Mouse (Mus musculus): ENCODE results near the gene Ano9. TPM values are rescaled to one million over a fixed set of nuclear protein-coding genes. Genes with fewer than 3 reads are reported as not detected.

Gene Ano9
- not detected for total RNA-seq (2021)
- long read RNA-seq, experiment 1: 0 reads
- long read RNA-seq, experiment 2: 0 reads

DNA sequence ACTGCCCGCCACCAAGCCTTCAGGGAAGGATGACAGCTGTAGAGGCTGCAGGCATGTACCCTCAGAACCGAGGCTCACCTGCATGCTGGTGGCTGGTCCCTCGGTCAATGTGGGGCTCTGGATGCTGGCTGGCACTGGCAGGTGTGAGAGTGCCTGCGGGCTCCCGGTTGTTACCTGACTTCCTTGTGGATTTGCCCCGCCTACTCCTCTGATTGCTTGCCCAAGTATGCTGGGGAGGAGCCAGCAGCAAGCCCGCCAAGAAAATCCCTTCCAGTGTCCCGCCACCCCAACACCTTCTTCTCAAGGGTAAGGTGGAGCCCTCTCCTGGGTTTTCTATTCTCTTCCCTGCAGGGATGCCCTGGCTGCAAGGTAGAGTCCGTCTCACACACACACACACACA is at the start of gene Ano9:
Gene Ano9 (minus strand): TSS at position 171 of the 400 bp plus-strand sequence.
- no peak for DNase-seq (ENCODE audit: low spot score in 2 of 2)

- DNase-seq (ENCODE audit: low spot score in 2 of 2): peak; percentile 18 to 42
Measured at GRCm38 (mm10) chr7:141164850-141165249, 47.2 kb upstream of the Ano9 start.

DNA sequence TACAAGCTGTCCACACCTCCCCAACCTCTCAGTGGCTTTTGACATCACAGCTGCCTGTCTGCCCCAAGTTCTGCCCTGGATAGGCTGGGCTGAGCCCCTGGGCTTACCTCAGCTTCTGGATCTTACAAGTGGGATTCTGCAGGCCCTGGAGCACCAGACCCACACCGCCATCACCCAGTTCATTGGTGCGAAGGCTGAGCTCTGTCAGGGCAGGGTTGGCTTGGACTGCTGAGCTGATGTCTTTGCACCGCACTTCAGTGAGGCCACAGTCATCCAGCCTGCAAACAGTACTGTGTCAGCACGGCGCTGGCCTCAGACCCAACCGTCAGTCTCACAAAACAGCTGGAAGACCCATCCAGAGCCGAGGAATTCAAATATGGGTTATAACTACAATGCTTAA is 46.8 kb upstream of the Ano9 start:
- no peak for DNase-seq (ENCODE audit: low spot score in 2 of 2)

DNA sequence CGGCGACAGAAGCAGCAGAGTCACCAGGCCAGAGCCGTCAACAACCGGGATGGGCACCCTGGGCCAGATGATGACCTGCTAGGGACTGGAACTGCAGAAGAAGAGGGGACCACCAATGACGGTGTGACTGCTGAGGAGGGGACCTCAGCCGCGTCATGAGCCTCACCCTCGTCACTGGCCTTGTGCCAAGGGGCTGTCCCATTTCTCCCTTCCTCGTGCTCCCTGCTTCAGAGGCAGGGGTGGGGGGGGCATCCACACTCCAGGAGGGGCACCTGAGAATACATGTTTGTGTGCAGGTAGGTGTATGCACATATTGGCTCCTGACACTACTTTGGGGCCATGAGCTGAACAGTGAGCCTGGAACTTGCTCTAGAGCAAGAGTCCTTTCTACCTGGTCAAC is 37.8 kb upstream of the Ano9 start:
- no peak for DNase-seq (ENCODE audit: low spot score in 2 of 2)

DNA sequence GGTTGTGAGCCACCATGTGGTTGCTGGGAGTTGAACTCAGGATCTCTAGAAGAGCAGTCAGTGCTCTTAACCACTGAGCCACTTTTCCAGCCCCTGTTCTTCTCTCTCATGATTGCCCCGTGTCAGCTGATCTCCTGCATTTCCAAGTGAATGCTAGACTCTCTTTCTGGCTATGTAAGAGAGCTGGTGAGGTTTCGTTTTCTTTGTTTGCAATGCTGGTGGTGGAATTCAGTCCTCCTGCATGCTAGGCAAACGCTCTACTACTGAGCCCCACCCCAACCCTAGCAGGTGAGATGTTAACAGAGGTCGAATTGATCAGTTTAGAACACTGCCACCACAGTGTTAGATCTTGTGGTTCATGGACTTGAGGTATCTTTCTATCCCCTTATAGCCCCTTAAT is 31.0 kb upstream of the Ano9 start:
- no peak for DNase-seq (ENCODE audit: low spot score in 2 of 2)

GRCm38 (mm10) chr7:141147044-141147443 is 29.4 kb upstream of the Ano9 start:
- DNase-seq (ENCODE audit: low spot score in 2 of 2): no peak

DNA sequence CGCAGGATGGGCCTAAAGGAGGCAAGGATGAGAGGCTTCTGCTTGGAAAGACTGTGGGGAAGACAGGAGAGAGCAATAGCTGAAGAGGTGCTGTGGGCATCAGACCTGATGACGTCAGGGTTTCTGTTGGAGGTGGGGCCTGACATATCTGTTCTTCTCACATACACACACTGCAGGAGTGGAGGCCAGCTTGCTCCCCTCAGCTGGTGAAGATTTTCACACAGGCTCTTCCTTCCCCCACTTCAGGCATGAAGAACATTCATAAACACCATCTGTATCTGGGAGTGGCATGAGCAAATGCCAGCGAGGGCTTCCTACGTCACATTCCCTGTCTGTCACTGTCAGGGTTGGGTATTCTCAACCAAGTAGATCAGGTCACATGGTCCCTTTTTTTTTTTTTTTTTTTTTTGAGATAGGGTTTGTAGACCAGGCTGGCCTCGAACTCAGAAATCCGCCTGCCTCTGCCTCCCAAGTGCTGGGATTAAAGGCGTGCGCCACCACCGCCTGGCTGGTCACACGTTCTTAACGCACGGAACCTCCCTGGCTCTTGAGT is 28.5 kb upstream of the Ano9 start:
- DNase-seq (ENCODE audit: low spot score in 2 of 2): no peak

- DNase-seq (ENCODE audit: low spot score in 2 of 2): no peak
Measured at GRCm38 (mm10) chr7:141145403-141145802, 27.8 kb upstream of the Ano9 start.

DNA sequence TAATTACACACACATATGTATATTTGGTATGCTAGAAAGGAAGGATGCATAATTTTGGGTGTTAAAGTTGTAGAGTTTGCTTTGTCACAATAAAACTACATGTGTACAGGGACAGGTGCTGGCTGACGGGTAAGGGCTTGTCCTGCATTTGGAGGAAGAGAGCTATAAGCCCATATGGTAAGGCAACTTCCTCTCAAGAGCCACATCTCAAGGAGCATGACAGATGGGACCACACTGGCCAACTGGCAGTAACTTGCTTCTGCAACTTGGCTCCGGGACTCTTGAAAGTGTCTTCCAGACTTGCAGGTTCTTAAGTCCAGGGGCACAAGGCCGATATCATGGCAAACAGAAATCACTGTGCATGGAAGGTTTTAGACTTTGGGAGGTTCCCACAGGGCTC is 27.0 kb upstream of the Ano9 start:
- no peak for DNase-seq (ENCODE audit: low spot score in 2 of 2)

DNA sequence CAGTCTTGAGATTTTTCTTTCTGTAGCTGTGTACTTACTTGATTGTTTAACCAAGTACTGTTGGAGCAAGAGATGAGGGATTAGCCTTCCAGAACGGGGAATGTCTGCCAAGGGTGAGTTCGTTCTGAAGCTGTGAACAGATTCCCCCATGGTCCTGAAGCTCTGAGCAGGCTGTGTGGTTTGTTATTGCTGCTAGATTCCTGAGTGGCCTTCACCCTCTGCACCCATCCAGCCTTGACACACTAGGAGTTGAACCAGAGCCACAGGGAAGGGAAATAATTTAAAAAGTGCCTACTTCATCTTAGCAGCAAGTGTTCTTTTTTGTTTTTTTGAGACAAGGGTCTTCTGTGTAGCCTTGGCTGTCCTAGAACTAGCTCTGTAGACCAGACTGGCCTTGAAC is 26.3 kb upstream of the Ano9 start:
- DNase-seq (ENCODE audit: low spot score in 2 of 2): no peak

- peak in 1 of 2 experiments; percentile 28 for DNase-seq (ENCODE audit: low spot score in 2 of 2)
Measured at GRCm38 (mm10) chr7:141143112-141143511, 25.5 kb upstream of the Ano9 start.

- DNase-seq (ENCODE audit: low spot score in 2 of 2): no peak
Measured at GRCm38 (mm10) chr7:141141326-141141725, 23.7 kb upstream of the Ano9 start.

DNA sequence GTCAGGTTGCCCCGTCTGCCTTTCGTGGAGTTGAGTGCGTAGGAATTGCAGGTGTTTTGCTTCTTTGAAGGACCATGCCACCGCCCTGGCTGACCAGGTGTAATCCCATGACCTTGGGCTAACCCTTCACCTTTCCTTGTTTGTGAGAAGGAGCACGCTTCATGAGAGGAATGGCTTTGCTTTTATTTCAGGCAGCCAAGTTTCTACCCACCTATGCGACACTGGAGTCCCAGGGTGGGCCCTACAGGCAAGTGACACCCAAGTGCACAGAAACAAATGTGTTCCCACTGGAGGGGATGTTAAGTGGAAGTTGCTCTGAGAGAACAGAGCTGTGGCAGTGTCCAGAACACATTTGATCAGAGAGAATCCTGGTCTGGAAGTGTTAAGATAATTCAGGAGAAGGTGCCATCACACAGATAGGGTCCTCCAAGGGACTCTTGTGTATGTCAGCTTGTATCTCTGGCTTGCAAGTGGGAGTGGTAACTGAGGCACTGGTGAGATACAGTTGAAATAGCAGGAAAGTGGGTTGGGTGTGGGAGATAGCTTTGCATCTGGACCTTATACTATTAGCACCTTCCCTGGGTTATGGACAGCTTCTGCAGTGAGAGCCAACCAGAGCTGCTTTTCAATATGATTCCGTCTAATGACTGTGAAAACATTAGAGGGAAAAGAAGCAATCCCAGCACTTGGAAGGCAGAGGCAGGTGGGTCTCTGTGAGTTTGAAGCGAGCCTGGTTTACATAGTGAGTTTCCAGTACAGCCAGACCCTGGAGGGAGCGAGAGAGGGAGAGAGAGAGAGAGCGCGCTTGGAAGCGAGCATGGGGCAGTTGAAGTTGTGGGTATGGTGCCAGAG is 14.5 kb upstream of the Ano9 start:
- no peak for DNase-seq (ENCODE audit: low spot score in 2 of 2)

GRCm38 (mm10) chr7:141131024-141131820 is 13.6 kb upstream of the Ano9 start:
- peak; percentile 89 to 93 for DNase-seq (ENCODE audit: low spot score in 2 of 2)

GRCm38 (mm10) chr7:141123517-141123856 is 5.9 kb upstream of the Ano9 start:
- DNase-seq (ENCODE audit: low spot score in 2 of 2): no peak

GRCm38 (mm10) chr7:141122689-141123516 is 5.3 kb upstream of the Ano9 start:
- peak; percentile 84 to 91 for DNase-seq (ENCODE audit: low spot score in 2 of 2)

- no peak for DNase-seq (ENCODE audit: low spot score in 2 of 2)
Measured at GRCm38 (mm10) chr7:141122245-141122644, 4.6 kb upstream of the Ano9 start, which contains the start of gene Ptdss2. Ptdss2 (plus strand) TSS chr7:141122382.

GRCm38 (mm10) chr7:141121051-141121531 is 3.5 kb upstream of the Ano9 start:
- DNase-seq (ENCODE audit: low spot score in 2 of 2): no peak

DNA sequence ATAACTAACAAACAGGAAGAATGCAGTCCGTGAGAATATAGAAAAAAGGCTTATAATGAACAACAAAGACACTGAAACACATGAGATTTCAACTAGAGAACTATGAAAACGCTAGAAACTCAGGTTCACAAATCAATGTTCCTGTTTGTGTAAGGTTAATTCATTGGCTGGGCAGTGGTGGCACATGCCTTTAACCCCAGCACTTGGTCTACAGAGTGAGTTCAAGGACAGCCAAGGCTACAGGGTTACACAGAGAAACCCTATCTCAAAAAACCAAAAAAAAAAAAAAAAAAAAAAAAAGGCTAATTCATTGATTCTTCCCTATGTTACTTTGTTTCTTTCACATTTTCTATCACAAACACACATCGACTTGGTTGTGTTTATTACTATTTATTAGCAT is 3.0 kb upstream of the Ano9 start:
- no peak for DNase-seq (ENCODE audit: low spot score in 2 of 2)

GRCm38 (mm10) chr7:141119487-141119886 is 1.9 kb upstream of the Ano9 start:
- DNase-seq (ENCODE audit: low spot score in 2 of 2): no peak

DNA sequence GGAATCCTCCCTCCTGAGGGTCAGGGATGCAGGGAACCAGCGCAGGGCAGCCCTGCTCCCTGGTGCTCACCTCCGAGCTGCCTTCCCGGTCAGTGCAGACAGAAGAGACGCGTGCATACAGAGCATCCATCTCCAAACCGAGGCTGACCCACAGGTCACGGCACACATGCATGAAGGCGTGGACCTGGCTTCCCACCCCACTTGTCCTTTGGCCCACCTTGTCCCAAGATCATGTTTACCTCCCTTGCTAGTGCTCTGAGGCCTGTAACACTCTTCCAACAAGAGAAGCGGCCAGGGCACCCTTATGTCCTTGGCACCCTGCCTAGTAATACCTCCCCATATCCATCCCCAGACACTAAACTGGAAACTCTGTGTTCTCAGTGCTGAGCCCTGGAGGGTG is 1.7 kb downstream of the Ano9 start:
- no peak for DNase-seq (ENCODE audit: low spot score in 2 of 2)
